Mouse (Mus musculus) embryonic fibroblast, embryonic 13.5 days (primary cell): ENCODE measurements around the gene Cacna1a.

Source experiments
- CTCF ChIP-seq: IDR thresholded peaks from 2 replicates; pipeline ENCODE4 v1.5.1; 2011; ENCODE audit warnings: mild to moderate bottlenecking, control low read depth, low read length, moderate library complexity, borderline replicate concordance; ENCODE audit not compliant: insufficient read depth
- POLR2A ChIP-seq: IDR thresholded peaks from 2 replicates; pipeline ENCODE4 v1.6.1; 2011; ENCODE audit warnings: low read depth, mild to moderate bottlenecking, control low read depth, low read length, moderate library complexity

DNA sequence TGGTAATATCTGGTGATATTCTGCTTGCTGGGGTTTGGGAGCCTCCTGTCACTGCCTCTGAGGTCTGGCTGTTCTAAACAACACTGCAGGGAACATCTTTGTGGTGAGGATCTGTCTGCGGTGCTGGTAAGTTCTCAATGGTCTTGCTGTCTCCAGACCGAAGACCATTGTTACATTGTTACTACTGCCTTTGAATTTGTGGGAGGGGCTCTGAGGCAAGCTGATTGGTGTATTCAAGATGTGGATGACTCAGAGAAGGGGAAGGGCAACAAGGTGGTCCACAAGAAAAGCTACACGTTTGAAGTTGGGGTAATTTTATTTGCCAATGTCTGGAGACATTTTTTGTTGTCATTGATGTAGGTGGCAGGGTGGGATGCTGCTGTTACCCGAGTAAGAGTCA, 40.8 kb downstream of the Cacna1a start:
- no peak for TF ChIP-seq CTCF
- no peak for TF ChIP-seq POLR2A
